In genomic region chr4:105614390-105614789, GRCm38 (mm10) we compare ENCODE assay signal across 14 mouse cellular contexts.
"Had no signal": no experiment of that assay in that cellular context is flagged by ENCODE, and none has a peak within 500 bp of the region (broad histone marks: within the 10 kb centered on the region; RNA-seq: fewer than 3 reads in every experiment).

No protein-coding gene starts in this region.

- H3K36me3 ChIP-seq: kidney, embryonic 15.5 days; liver, embryonic 13.5 days had no signal

- H3K9me3 ChIP-seq: kidney, embryonic 15.5 days; liver, embryonic 13.5 days had no signal

- H3K9ac ChIP-seq: kidney, embryonic 15.5 days; liver, embryonic 13.5 days; lung, embryonic 14.5 days had no signal

- H3K27ac ChIP-seq: kidney, embryonic 15.5 days; left cerebral cortex, adult 2 months; liver, embryonic 13.5 days; stomach, postnatal 0 days had no signal

- H3K4me3 ChIP-seq: kidney, embryonic 15.5 days; left cerebral cortex, adult 2 months; liver, embryonic 13.5 days had no signal

- H3K4me2 ChIP-seq: kidney, embryonic 15.5 days; liver, embryonic 13.5 days; lung, embryonic 14.5 days; midbrain, embryonic 11.5 days had no signal

- H3K4me1 ChIP-seq: kidney, embryonic 15.5 days; liver, embryonic 13.5 days had no signal

- H3K27me3 ChIP-seq: kidney, embryonic 15.5 days; liver, embryonic 13.5 days had no signal

- DNase-seq: kidney, postnatal 10 days; kidney, postnatal 36 days; layer of hippocampus, postnatal 36 days; liver, embryonic 13.5 days; lung, embryonic 14.5 days; lung, postnatal 36 days; midbrain, embryonic 14.5 days; thymus, adult 2 months; thymus, postnatal 14 days; thymus, postnatal 4 days had no signal
